Mouse (Mus musculus) heart, embryonic 12.5 days (tissue): Measurements from ENCODE around the gene Stat5b. TPM values are rescaled to one million over a fixed set of nuclear protein-coding genes. Genes with fewer than 3 reads are reported as not detected.

Experiments
- ATAC-seq: fragments of 200-750 bp; cut with Nextera tagmentation; 2 replicates; pipeline ENCODE4 v1.8.0; 2017; ENCODE audit warnings: moderate TSS enrichment, moderate library complexity; ENCODE audit not compliant: insufficient number of reproducible peaks, low FRiP score
- H3K27ac ChIP-seq: fragments of 300-500 bp; sonication (generic); 2 replicates; pipeline ENCODE4 v1.5.1; 2016; ENCODE audit warnings: mild to moderate bottlenecking, moderate library complexity; ENCODE audit not compliant: poor library complexity, severe bottlenecking
- H3K27me3 ChIP-seq: fragments of 300-500 bp; sonication (generic); replicated peaks from 2 replicates; pipeline ENCODE4 v1.6.1; 2016; ENCODE audit warnings: mild to moderate bottlenecking, moderate library complexity
- H3K36me3 ChIP-seq: fragments of 300-500 bp; sonication (generic); 2 replicates; pipeline ENCODE4 v1.6.1; 2016; ENCODE audit warnings: mild to moderate bottlenecking, moderate library complexity
- H3K4me1 ChIP-seq: fragments of 300-500 bp; sonication (generic); replicated peaks from 2 replicates; pipeline ENCODE4 v1.6.1; 2016; ENCODE audit warnings: mild to moderate bottlenecking
- H3K4me2 ChIP-seq: fragments of 300-500 bp; sonication (generic); 2 replicates; pipeline ENCODE4 v1.6.1; 2016; ENCODE audit warnings: mild to moderate bottlenecking, moderate library complexity
- H3K4me3 ChIP-seq: fragments of 300-500 bp; sonication (generic); 2 replicates; pipeline ENCODE4 v1.5.1; 2016; ENCODE audit warnings: mild to moderate bottlenecking
- H3K9ac ChIP-seq: fragments of 300-500 bp; sonication (generic); 2 replicates; pipeline ENCODE4 v1.6.1; 2016; ENCODE audit warnings: mild to moderate bottlenecking, moderate library complexity
- H3K9me3 ChIP-seq: fragments of 300-500 bp; sonication (generic); replicated peaks from 2 replicates; pipeline ENCODE4 v1.6.1; 2016; ENCODE audit warnings: mild to moderate bottlenecking, moderate library complexity
- WGBS: fragments of 180-500 bp; shearing (Covaris S2); methylation state at CpG from one replicate; pipeline ENCODE4 v1.1.7; 2016; 5-methylcytosine and 5-hydroxymethylcytosine counted together
- polyA plus RNA-seq: library from polyadenylated mRNA; unstranded; fragments of >200 nt; fragmentation: Nextera tagmentation; extraction: Ambion mirVana; gene quantifications from 2 replicates; pipeline ENCODE4 v1.2.1, GENCODE M21; 2016

Gene Stat5b
- polyA plus RNA-seq, 1 experiment from 2014 or later, result 35.0 TPM

GRCm38 (mm10) chr11:100888348-100888820 is 37.9 kb upstream of the Stat5b start:
- Histone ChIP-seq H3K9me3 (no peaks in the 10 kb centered on the region), H3K27me3 (no peaks in the 10 kb centered on the region), H3K27ac (no peak overlapping the region), H3K36me3 (peaks cover 76% of the 10 kb centered on the region), H3K9ac (no peak overlapping the region), H3K4me1 (peaks cover 43% of the 10 kb centered on the region), H3K4me3 (no peak overlapping the region), H3K4me2 (no peak overlapping the region)
- ATAC-seq, result no peak
- 61% methylated on average over 10 of the region's 10 CpGs for WGBS

- H3K9me3 ChIP-seq, result no peaks in the 10 kb centered on the region
- peaks cover 43% of the 10 kb centered on the region for H3K4me1 ChIP-seq
- no peak overlapping the region for H3K4me3 ChIP-seq
- ATAC-seq, result no peak
- H3K4me2 ChIP-seq, result no peak overlapping the region
- H3K36me3 ChIP-seq, result peaks cover 71% of the 10 kb centered on the region
- H3K9ac ChIP-seq, result no peak overlapping the region
- WGBS, result 62% methylated on average over 3 of the region's 3 CpGs
- H3K27me3 ChIP-seq, result no peaks in the 10 kb centered on the region
- no peak overlapping the region for H3K27ac ChIP-seq
These were observed 37.2 kb upstream of the Stat5b start for GRCm38 (mm10) chr11:100887764-100888163.

- WGBS, result 89% methylated on average over 4 of the region's 4 CpGs
- Histone ChIP-seq H3K27me3 (no peaks in the 10 kb centered on the region), H3K36me3 (peaks cover 67% of the 10 kb centered on the region), H3K4me1 (peaks cover 38% of the 10 kb centered on the region), H3K4me2 (no peak overlapping the region), H3K4me3 (no peak overlapping the region), H3K9me3 (no peaks in the 10 kb centered on the region), H3K27ac (0 out of 2 replicates have a peak overlapping the region, but pooled peaks have one; percentile 31), H3K9ac (0 out of 2 replicates have a peak overlapping the region, but pooled peaks have one; percentile 40)
- ATAC-seq, result no peak
These were observed 36.7 kb upstream of the Stat5b start for GRCm38 (mm10) chr11:100887236-100887635.

GRCm38 (mm10) chr11:100886188-100886740 is 35.7 kb upstream of the Stat5b start:
- H3K36me3 ChIP-seq, result peaks cover 63% of the 10 kb centered on the region
- H3K9me3 ChIP-seq, result no peaks in the 10 kb centered on the region
- H3K4me2 ChIP-seq, result no peak overlapping the region
- peak overlapping the region; percentile 17 for H3K27ac ChIP-seq
- H3K4me3 ChIP-seq, result no peak overlapping the region
- H3K4me1 ChIP-seq, result peaks cover 31% of the 10 kb centered on the region
- ATAC-seq, result peak; percentile 92
- 18% methylated on average over 8 of the region's 8 CpGs for WGBS
- no peak overlapping the region for H3K9ac ChIP-seq
- H3K27me3 ChIP-seq, result no peaks in the 10 kb centered on the region

GRCm38 (mm10) chr11:100885472-100885871 is 34.9 kb upstream of the Stat5b start:
- H3K9ac ChIP-seq, result no peak overlapping the region
- peaks cover 55% of the 10 kb centered on the region for H3K36me3 ChIP-seq
- H3K4me2 ChIP-seq, result no peak overlapping the region
- H3K27me3 ChIP-seq, result no peaks in the 10 kb centered on the region
- H3K9me3 ChIP-seq, result no peaks in the 10 kb centered on the region
- 0 out of 2 replicates have a peak overlapping the region, but pooled peaks have one; percentile 15 for H3K27ac ChIP-seq
- no peak for ATAC-seq
- no peak overlapping the region for H3K4me3 ChIP-seq
- peaks cover 24% of the 10 kb centered on the region for H3K4me1 ChIP-seq

GRCm38 (mm10) chr11:100883640-100884039 is 33.1 kb upstream of the Stat5b start:
- WGBS, result 91% methylated on average over 10 of the region's 10 CpGs
- no peak overlapping the region for H3K4me3 ChIP-seq
- H3K36me3 ChIP-seq, result peaks cover 40% of the 10 kb centered on the region
- no peak for ATAC-seq
- H3K4me2 ChIP-seq, result no peak overlapping the region
- no peaks in the 10 kb centered on the region for H3K27me3 ChIP-seq
- peaks cover 19% of the 10 kb centered on the region for H3K4me1 ChIP-seq
- H3K9ac ChIP-seq, result no peak overlapping the region
- H3K27ac ChIP-seq, result no peak overlapping the region
- no peaks in the 10 kb centered on the region for H3K9me3 ChIP-seq

- ATAC-seq, result peak; percentile 61; the same call in 1 of the 2 replicates
- WGBS, result 60% methylated on average over 15 of the region's 15 CpGs
- H3K36me3 ChIP-seq, result peaks cover 26% of the 10 kb centered on the region
- H3K4me3 ChIP-seq, result no peak overlapping the region
- H3K9ac ChIP-seq, result no peak overlapping the region
- no peaks in the 10 kb centered on the region for H3K4me1 ChIP-seq
- H3K9me3 ChIP-seq, result no peaks in the 10 kb centered on the region
- no peak overlapping the region for H3K4me2 ChIP-seq
- H3K27me3 ChIP-seq, result no peaks in the 10 kb centered on the region; the same call in 1 of the 2 replicates
- H3K27ac ChIP-seq, result no peak overlapping the region
These were observed 29.0 kb upstream of the Stat5b start for GRCm38 (mm10) chr11:100879321-100880078.

GRCm38 (mm10) chr11:100875761-100876160 is 25.2 kb upstream of the Stat5b start:
- Histone ChIP-seq H3K4me3 (no peak overlapping the region), H3K4me2 (no peak overlapping the region), H3K36me3 (peaks cover 18% of the 10 kb centered on the region; the same call in 1 of the 2 replicates), H3K4me1 (no peaks in the 10 kb centered on the region), H3K27me3 (no peaks in the 10 kb centered on the region; the same call in 1 of the 2 replicates), H3K27ac (no peak overlapping the region), H3K9ac (no peak overlapping the region), H3K9me3 (no peaks in the 10 kb centered on the region)
- ATAC-seq, result no peak
- WGBS, result 82% methylated on average over 3 of the region's 3 CpGs

GRCm38 (mm10) chr11:100870968-100871350 is 20.4 kb upstream of the Stat5b start:
- Histone ChIP-seq H3K9ac (no peak overlapping the region), H3K4me2 (no peak overlapping the region), H3K9me3 (no peaks in the 10 kb centered on the region), H3K27me3 (no peaks in the 10 kb centered on the region; the same call in 1 of the 2 replicates), H3K4me1 (no peaks in the 10 kb centered on the region), H3K4me3 (no peak overlapping the region), H3K27ac (no peak overlapping the region), H3K36me3 (peaks cover 5% of the 10 kb centered on the region; the same call in 1 of the 2 replicates)
- WGBS, result 73% methylated on average over 8 of the region's 8 CpGs
- ATAC-seq, result no peak

- Histone ChIP-seq H3K4me3 (no peak overlapping the region), H3K27ac (no peak overlapping the region), H3K4me2 (no peak overlapping the region), H3K9me3 (no peaks in the 10 kb centered on the region), H3K36me3 (no peaks in the 10 kb centered on the region; the same call in 1 of the 2 replicates), H3K4me1 (no peaks in the 10 kb centered on the region), H3K9ac (no peak overlapping the region), H3K27me3 (no peaks in the 10 kb centered on the region)
- ATAC-seq, result no peak
- WGBS, result 72% methylated on average over 10 of the region's 10 CpGs
These were observed 19.9 kb upstream of the Stat5b start for GRCm38 (mm10) chr11:100870256-100870967.

- WGBS, result 65% methylated on average over 7 of the region's 7 CpGs
- Histone ChIP-seq H3K9me3 (no peaks in the 10 kb centered on the region), H3K4me3 (no peak overlapping the region), H3K4me1 (peaks cover 7% of the 10 kb centered on the region; the same call in 1 of the 2 replicates), H3K9ac (no peak overlapping the region), H3K4me2 (no peak overlapping the region), H3K36me3 (no peaks in the 10 kb centered on the region), H3K27ac (no peak overlapping the region), H3K27me3 (peaks cover 20% of the 10 kb centered on the region; the same call in 1 of the 2 replicates)
- ATAC-seq, result no peak
These were observed 15.1 kb upstream of the Stat5b start for GRCm38 (mm10) chr11:100865618-100866017.
